Mouse (Mus musculus) thymus, postnatal 25 days (tissue): Measurements from ENCODE around the gene Lpp.
A peak's percentile ranks its signal among the peaks of the same experiment; 100 is the strongest.

Experiments
- DNase-seq: peaks from one replicate; pipeline ENCODE4 v3.0.0; 2022

Lpp gene

GRCm38 (mm10) chr16:24506237-24506636 lies 112.9 kb downstream of the Lpp start:
- DNase-seq = no peak

GRCm38 (mm10) chr16:24506740-24507139 lies 113.4 kb downstream of the Lpp start:
- DNase-seq = peak; percentile 40

GRCm38 (mm10) chr16:24507927-24508540 lies 114.7 kb downstream of the Lpp start:
- DNase-seq = no peak

DNA sequence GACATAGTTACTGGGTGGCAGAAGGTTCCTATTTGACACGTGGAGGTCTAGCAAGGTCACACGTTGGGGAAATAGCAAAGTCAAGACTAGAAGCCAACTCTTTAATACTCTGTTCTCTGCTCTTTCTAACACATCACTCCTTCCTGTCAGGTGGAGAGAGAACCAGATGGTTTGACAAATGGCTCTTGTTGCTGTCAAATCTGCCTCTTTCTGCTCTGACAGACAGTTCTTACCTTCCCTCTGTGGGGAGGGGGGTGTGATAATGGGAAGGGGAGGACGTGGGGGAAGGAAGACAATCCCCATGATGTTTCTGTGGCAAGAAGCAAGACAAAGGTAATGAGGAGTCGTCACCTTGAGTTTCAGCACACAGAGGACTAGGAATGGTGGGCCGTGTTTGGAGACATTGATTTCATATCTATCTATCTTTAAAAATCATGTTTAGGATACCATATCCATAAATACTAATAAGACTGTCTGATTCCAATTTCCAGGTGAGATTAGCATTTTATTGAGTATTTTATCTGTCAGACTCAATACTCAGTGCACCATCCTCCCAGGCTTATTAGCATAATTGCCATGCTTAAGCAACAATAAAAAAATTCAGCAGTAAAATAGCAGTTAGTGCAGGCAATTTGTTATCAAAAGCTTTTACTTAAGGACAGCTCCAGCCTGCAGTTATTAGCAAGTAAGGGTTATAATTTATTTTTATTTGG lies 115.9 kb downstream of the Lpp start:
- no peak for DNase-seq

DNA sequence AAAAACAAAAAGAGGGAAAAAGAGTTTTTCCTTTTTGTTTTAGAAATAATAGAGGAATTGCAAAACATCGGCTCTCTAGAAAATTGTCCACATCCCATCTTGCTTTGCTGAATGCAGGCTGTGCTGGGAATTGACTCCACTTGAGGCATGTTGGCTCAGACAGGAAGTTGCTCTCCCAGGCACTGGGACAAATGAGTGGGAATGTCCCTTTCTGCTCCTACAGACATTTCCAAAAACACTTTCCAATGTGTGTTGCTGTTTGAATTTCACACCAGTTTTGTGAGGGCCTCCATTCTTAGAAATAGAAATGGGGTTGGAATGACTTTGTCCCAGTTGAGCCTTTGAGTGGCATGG lies 116.5 kb downstream of the Lpp start:
- DNase-seq = no peak

DNA sequence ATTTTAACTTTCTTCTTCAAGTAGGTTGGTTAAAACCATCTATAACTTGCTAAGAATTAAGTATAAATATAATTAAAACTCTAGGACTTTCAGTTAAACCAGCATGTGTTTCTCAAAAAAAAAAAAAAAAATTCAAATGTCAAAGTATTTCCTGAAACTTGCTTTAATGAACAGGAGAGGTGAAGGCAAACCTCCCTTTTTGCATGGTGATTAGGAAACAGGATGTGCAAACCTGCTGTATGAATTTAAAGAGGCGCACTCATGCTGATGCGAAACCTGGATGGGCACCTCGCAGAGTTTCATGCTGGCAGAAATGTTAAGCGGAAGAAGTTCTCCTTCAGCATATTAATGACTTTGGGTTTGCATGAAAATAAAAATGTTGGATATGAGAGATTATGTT lies 119.9 kb downstream of the Lpp start:
- DNase-seq = no peak

- no peak for DNase-seq
These were observed 121.8 kb downstream of the Lpp start for GRCm38 (mm10) chr16:24514802-24515727.

- DNase-seq = no peak
These were observed 123.7 kb downstream of the Lpp start for GRCm38 (mm10) chr16:24516993-24517392.

- DNase-seq = no peak
These were observed 124.3 kb downstream of the Lpp start for GRCm38 (mm10) chr16:24517501-24518042.

- peak; percentile 38 for DNase-seq
These were observed 125.5 kb downstream of the Lpp start for GRCm38 (mm10) chr16:24518785-24519184.

DNA sequence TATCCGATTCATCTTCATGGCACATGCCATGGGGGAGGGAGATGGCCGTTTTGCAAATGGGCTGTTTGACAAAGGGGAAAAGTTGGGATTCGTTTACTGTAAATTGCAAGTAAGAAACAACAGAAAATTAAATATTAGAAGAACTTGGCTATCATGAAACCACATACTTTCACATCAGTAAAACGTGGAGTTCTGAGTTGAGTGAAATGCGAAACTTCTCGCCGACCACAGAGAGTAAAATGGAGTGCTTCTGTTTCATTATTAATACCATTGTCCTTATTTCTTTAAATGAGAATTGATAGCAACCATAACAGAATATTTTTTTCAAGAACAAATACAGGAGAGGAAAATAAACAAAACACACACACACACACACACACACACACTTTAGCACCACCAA lies 133.9 kb downstream of the Lpp start:
- DNase-seq = no peak

GRCm38 (mm10) chr16:24531681-24532080 lies 138.4 kb downstream of the Lpp start:
- DNase-seq = no peak

- DNase-seq = no peak
These were observed 141.9 kb downstream of the Lpp start for GRCm38 (mm10) chr16:24535221-24535620.

DNA sequence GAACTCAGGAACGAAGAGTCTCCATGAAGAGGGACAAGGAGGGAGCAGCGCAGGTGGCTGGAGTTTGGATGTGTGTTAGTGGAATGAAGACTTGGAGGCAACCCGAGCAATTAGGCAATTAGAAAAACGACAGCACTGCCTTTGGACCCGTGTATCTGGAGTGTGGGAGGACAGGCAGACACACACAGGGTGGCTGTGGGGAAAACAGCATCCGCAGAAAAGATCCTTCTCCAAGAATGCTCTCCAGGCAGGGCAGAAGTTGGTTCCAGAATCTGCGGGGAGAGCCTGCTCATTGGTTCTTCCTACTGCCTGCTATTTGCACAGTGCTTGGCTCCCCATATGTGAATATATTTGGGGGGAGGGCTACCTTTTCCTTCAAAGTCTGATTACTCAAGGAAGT lies 143.0 kb downstream of the Lpp start:
- no peak for DNase-seq

DNA sequence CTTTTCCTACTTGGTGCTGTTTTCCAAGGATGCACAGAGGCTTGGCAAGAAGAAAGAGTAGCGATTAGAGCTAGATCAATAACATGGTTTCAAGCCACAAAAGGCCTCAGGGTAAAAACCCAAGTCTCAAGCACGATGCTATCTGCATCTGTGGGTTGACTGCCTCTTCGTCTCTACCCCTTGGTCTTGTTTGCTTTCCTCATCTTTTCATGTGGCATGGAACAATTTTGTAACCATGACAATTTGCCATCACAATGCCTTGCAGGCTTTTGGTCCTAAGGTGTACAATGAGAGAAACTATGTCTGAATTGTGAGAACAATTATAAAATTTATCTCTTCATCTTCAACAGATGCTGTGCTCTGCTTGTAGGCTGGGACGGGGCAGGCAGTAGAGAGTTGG lies 145.7 kb downstream of the Lpp start:
- peak; percentile 18 for DNase-seq

DNA sequence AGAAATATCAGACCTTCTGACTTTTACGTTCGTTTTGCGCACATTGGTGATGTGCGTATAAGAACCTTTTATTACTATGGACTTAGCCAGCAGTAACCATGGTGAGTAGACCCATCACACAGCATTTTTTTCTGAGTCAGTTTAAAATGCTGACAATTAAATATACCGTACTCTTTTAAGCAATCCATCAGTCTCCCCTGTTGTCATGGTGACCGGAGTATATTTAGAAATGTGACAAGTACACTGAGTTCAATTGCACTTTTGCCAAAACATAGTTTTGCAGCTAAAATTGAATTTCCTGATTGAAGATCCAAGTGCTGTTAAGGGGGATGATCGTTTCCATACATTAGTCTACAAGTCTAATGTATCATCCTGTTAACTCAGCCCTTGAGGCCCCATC lies 149.6 kb downstream of the Lpp start:
- no peak for DNase-seq

DNA sequence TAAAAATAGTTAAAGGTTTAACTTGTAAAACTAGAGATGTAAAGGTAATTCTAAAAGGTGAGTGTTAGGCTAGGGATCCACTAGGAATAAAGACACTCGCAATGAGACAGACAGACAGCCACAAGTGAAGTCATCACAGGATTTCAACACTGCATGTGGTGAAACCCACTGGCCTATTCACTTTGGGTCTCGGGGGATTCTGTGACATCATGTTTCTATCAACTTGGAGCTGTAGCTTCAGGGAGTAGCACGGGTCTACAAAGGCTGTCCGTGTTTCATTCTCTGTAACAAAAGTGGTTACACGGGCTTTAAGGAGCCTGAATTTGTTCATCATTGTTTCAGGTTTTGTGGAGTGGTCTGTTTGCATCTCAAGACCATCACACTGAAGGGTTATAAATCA lies 152.1 kb downstream of the Lpp start:
- DNase-seq = no peak

DNA sequence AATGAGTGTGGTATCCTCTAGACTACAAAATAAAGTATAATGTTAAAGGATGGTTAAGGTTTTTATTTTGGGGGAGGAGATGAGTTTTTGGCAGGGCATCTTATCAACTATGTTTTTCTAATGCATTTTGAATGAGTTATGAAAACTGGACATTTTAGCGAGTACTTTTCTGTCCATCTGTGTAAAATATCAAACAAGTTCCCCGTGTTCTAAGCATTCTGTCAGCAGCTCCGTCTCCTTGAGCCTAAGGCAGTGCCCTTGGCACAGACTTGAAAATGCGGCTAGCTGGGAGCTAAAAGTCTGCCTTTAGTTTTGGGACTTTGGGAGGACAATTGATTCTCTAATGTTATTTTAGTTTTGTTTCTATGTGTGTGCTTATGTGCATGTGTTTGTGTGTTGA lies 165.2 kb downstream of the Lpp start:
- DNase-seq = no peak

GRCm38 (mm10) chr16:24559811-24560210 lies 166.5 kb downstream of the Lpp start:
- DNase-seq = no peak

- no peak for DNase-seq
These were observed 167.7 kb downstream of the Lpp start for GRCm38 (mm10) chr16:24560998-24561397.

- no peak for DNase-seq
These were observed 168.3 kb downstream of the Lpp start for GRCm38 (mm10) chr16:24561602-24562001.

DNA sequence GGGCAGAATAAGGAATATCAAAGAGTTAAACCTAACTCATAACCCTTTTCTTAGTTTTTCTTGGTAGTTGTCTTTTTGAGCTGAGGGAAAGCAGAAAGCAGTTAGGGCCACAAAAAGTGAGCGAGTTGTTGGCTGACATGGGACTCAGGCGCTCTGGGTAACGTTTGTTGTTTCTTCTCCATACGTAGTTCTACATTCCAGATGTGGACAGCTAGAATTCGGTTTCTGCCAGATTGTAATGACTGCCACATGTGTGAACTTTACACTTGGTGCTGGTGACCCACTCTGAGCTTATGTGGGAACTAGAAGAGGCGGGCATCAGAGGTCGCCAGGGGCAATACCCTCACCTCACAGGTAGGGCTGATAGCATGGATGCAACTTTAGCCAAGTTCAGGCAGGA lies 172.0 kb downstream of the Lpp start:
- DNase-seq = no peak

DNA sequence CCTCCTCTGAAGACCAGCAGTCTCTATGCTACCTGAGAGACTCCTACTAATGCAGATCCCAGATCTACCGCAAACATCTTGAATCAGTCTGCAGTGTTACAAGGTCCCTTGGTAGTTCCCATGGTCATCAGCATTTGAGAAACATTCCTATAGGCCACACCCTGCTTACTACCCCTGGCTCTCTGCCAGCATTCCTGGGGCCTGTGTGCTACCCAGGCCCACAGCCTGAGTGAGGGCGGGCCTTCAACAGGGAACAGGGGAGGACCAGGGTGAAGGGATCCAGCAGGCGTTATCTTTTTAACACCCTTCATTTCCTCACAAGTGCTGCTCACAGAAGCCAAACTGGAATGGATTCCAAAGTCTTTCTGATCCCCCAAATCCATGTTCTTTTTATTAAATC lies 173.0 kb downstream of the Lpp start:
- no peak for DNase-seq

GRCm38 (mm10) chr16:24567562-24567961 lies 174.3 kb downstream of the Lpp start:
- DNase-seq = no peak
